Mouse (Mus musculus) kidney, adult 2 months (tissue): ENCODE measurements around the gene Trpc7.

Source experiments
- CTCF ChIP-seq: fragments of 200-500 bp; conservative IDR thresholded peaks from 2 replicates; pipeline ENCODE4 v1.5.1; 2011; ENCODE audit warnings: low read depth, mild to moderate bottlenecking, control low read depth, low read length, moderate library complexity, mixed read lengths; ENCODE audit not compliant: insufficient read depth, insufficient read length
- POLR2A ChIP-seq: fragments of 200-500 bp; IDR thresholded peaks from one replicate; pipeline ENCODE4 v1.6.1; 2011; ENCODE audit warnings: low read depth, low read length, control low read depth

DNA sequence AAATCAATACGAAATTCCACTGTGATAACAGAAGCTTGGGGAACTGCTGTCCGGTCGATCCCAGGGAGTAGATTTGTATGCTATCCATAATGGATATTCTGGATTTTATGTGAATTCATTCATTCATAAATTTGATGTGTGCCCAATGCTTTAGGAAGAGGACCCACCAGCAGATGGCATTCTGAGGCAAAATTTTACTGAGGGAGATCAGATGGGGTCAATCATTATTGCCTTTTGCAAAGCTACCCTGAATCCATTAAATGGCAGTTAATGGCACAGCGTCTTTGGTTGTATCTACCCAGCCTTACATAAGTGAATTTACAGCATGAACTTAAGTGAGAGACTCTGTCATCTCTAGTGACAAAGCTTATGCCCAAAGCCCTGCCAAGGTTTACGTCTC is 1.2 kb downstream of the Trpc7 start:
- TF ChIP-seq CTCF (no peak), POLR2A (no peak)
